Comparison of ENCODE assay signal across 17 mouse cellular contexts in genomic region chr14:47242753-47243152, GRCm38 (mm10). TPM values are rescaled to one million over a fixed set of nuclear protein-coding genes. Genes with fewer than 3 reads are reported as not detected.
DNase-seq lines count a peak whose midpoint lies in the region; ATAC-seq and TF ChIP-seq lines count a peak whose summit lies in the region.
"Had no signal": no experiment of that assay in that cellular context is flagged by ENCODE, and none has a peak within 500 bp of the region (broad histone marks: within the 10 kb centered on the region; RNA-seq: fewer than 3 reads in every experiment).

No protein-coding gene starts in this region.

- H3K4me1 ChIP-seq in liver, embryonic 14.5 days (replicated peaks; ENCODE audit: control insufficient read depth in 2 of 2, insufficient read depth in 2 of 2, low read length in 1 of 2), result peaks cover 27 to 29% of the 10 kb centered on the region in 2 experiments
- no peaks in the 10 kb centered on the region for H3K4me1 ChIP-seq in embryonic facial prominence, embryonic 10.5 days
- H3K4me1 ChIP-seq: forebrain, embryonic 13.5 days; limb, embryonic 15.5 days; neural tube, embryonic 13.5 days had no signal

- peak; percentile 9 for DNase-seq in embryo, embryonic 11.5 days (ENCODE audit: low read depth, low spot score)
- no peak for DNase-seq in embryo, embryonic 10 days (ENCODE audit: low spot score)
- DNase-seq in lung, adult 18-20 months, result peak; percentile 18 to 24
- no peak for DNase-seq in lung, postnatal 4 days
- no peak for DNase-seq in liver, embryonic 14.5 days (ENCODE audit: low read depth in 3 of 3, low spot score in 3 of 3)
- DNase-seq in natural killer cell, adult 2 months (ENCODE audit: low spot score in 2 of 2), result no peak
- DNase-seq in embryonic facial prominence, embryonic 10.5 days (ENCODE audit: low spot score), result no peak
- DNase-seq: embryo, embryonic 11 days; heart, postnatal 36 days; kidney, adult 18-20 months; right cerebral cortex, postnatal 25 days; thymus, postnatal 36 days had no signal

- WGBS in liver, embryonic 14.5 days (ENCODE audit: insufficient replicate concordance), result 80% methylated on average over 4 of the region's 4 CpGs
- 94% methylated on average over 4 of the region's 4 CpGs for WGBS in embryonic facial prominence, embryonic 10.5 days

- H3K36me3 ChIP-seq in liver, embryonic 14.5 days (replicated peaks; ENCODE audit: control insufficient read depth, insufficient read depth, low read depth), result peaks cover 67% of the 10 kb centered on the region
- H3K36me3 ChIP-seq in embryonic facial prominence, embryonic 10.5 days (replicated peaks), result peaks cover 81% of the 10 kb centered on the region

- H3K27ac ChIP-seq in liver, embryonic 14.5 days, result peak overlapping the region; percentile 74
- H3K27ac ChIP-seq in embryonic facial prominence, embryonic 10.5 days (replicated peaks), result no peak overlapping the region
- H3K27ac ChIP-seq: forebrain, embryonic 13.5 days; heart, embryonic 13.5 days; limb, embryonic 15.5 days; neural tube, embryonic 13.5 days had no signal

- H3K4me3 ChIP-seq in liver, embryonic 14.5 days (ENCODE audit: insufficient read depth in 1 of 2, low read depth in 2 of 2, low read length in 2 of 2), result no peak overlapping the region
- no peak overlapping the region for H3K4me3 ChIP-seq in embryonic facial prominence, embryonic 10.5 days
- H3K4me3 ChIP-seq: forebrain, embryonic 13.5 days; heart, embryonic 13.5 days; limb, embryonic 15.5 days; neural tube, embryonic 13.5 days had no signal

- no peak for ATAC-seq in liver, embryonic 14.5 days (ENCODE audit: insufficient read depth)
- ATAC-seq: forebrain, embryonic 13.5 days; hindbrain, embryonic 16.5 days had no signal

- no peak overlapping the region for H3K9ac ChIP-seq in liver, embryonic 14.5 days (replicated peaks)
- H3K9ac ChIP-seq: forebrain, embryonic 13.5 days; heart, embryonic 13.5 days; limb, embryonic 15.5 days; neural tube, embryonic 13.5 days had no signal

- H3K27me3 ChIP-seq in liver, embryonic 14.5 days (ENCODE audit: control insufficient read depth, insufficient read depth, low read length), result no peaks in the 10 kb centered on the region
- no peaks in the 10 kb centered on the region for H3K27me3 ChIP-seq in embryonic facial prominence, embryonic 10.5 days (replicated peaks; ENCODE audit: low read depth, poor library complexity, severe bottlenecking)
- H3K27me3 ChIP-seq: forebrain, embryonic 13.5 days; limb, embryonic 15.5 days; neural tube, embryonic 13.5 days had no signal

- no peak overlapping the region for H3K4me2 ChIP-seq in liver, embryonic 14.5 days (ENCODE audit: low read depth)
- H3K4me2 ChIP-seq: forebrain, embryonic 13.5 days; heart, embryonic 13.5 days; limb, embryonic 15.5 days; neural tube, embryonic 13.5 days had no signal

- no peak for TF ChIP-seq CTCF in liver, embryonic 14.5 days (IDR thresholded peaks at IDR 0.05; ENCODE audit: low read depth)

- no peaks in the 10 kb centered on the region for H3K9me3 ChIP-seq in liver, embryonic 14.5 days (ENCODE audit: control insufficient read depth, low read length)
- no peaks in the 10 kb centered on the region for H3K9me3 ChIP-seq in embryonic facial prominence, embryonic 10.5 days
- H3K9me3 ChIP-seq: forebrain, embryonic 13.5 days; heart, embryonic 13.5 days; limb, embryonic 15.5 days; neural tube, embryonic 13.5 days had no signal

- TF ChIP-seq EP300 in liver, embryonic 14.5 days (IDR thresholded peaks at IDR 0.05; ENCODE audit: low read depth), result no peak

RNA-seq across cellular contexts. Expression of gene Wdhd1, which starts 33.9 kb away (rescaled TPM):
- 20.5 and 34.9 TPM in 2 replicates for polyA plus RNA-seq in liver, embryonic 14.5 days (2012; rRNA removed)
- polyA plus RNA-seq in liver, embryonic 14.5 days (2014; fragmentation: Nextera tagmentation; extraction: Ambion mirVana), result 33.8 and 40.9 TPM in 2 replicates
- polyA plus RNA-seq in embryonic facial prominence, embryonic 10.5 days (2016; fragmentation: Nextera tagmentation; extraction: Ambion mirVana), result 61.3 and 61.5 TPM in 2 replicates

RNA-seq across cellular contexts. Expression of gene Socs4, which starts 34.0 kb away (rescaled TPM):
- 3.8 and 5.2 TPM in 2 replicates for polyA plus RNA-seq in liver, embryonic 14.5 days (2012; rRNA removed)
- polyA plus RNA-seq in liver, embryonic 14.5 days (2014; fragmentation: Nextera tagmentation; extraction: Ambion mirVana), result 3.0 and 3.1 TPM in 2 replicates
- polyA plus RNA-seq in embryonic facial prominence, embryonic 10.5 days (2016; fragmentation: Nextera tagmentation; extraction: Ambion mirVana), result 4.2 and 5.6 TPM in 2 replicates

RNA-seq across cellular contexts. Expression of gene Gch1, which starts 53.5 kb away (rescaled TPM):
- 1.9 and 2.4 TPM in 2 replicates for polyA plus RNA-seq in liver, embryonic 14.5 days (2012; rRNA removed)
- polyA plus RNA-seq in liver, embryonic 14.5 days (2014; fragmentation: Nextera tagmentation; extraction: Ambion mirVana), result 3.8 and 3.9 TPM in 2 replicates
- polyA plus RNA-seq in embryonic facial prominence, embryonic 10.5 days (2016; fragmentation: Nextera tagmentation; extraction: Ambion mirVana), result 0.57 and 1.1 TPM in 2 replicates

RNA-seq across cellular contexts. Expression of gene Mapk1ip1l, which starts 55.3 kb away (rescaled TPM):
- polyA plus RNA-seq in liver, embryonic 14.5 days (2012; rRNA removed), result 19.1 TPM in 2 replicates
- 26.3 and 30.7 TPM in 2 replicates for polyA plus RNA-seq in liver, embryonic 14.5 days (2014; fragmentation: Nextera tagmentation; extraction: Ambion mirVana)
- polyA plus RNA-seq in embryonic facial prominence, embryonic 10.5 days (2016; fragmentation: Nextera tagmentation; extraction: Ambion mirVana), result 135 and 137 TPM in 2 replicates

Comparison
In these comparisons a context has a peak if more than half of its experiments do, and no peak if none do; other contexts are left out.
1. DNase-seq: peak in embryo, embryonic 11.5 days (single experiment) and lung, adult 18-20 months (2 of 2); none in embryo, embryonic 10 days (single experiment), lung, postnatal 4 days (0 of 2), liver, embryonic 14.5 days (0 of 3), natural killer cell, adult 2 months (0 of 2) and embryonic facial prominence, embryonic 10.5 days (single experiment).